In the genomic region with DNA sequence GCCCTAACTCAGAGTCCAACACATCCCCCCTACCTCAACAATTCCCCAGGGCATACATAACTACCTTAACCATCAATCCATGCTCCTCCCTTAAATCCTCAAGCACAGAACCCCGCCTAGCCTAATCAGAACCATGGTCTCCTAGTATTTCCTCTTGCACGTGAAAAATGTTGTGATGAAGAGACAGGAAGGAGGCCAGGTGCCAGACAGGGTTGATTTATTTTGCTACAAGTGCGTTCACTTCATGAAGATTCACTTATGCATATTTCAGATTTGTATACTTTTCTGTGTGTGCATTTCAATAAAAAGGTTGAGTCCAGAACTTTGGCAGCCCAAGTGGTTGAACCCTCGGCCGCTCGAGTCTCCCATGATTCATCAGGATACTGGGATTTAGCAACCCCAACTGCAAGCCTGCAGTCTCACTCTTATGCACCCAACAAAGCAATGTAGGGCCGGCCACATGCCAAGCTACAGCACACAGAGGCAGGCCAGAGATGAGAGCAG, we compare ENCODE assay signal across 8 mouse cellular contexts. TPM values are rescaled to one million over a fixed set of nuclear protein-coding genes. Genes with fewer than 3 reads are reported as not detected.
DNase-seq lines count a peak whose midpoint lies in the region; ATAC-seq and TF ChIP-seq lines count a peak whose summit lies in the region.

No protein-coding gene starts in this region.

- 88% methylated on average over 7 of the region's 7 CpGs for WGBS in hindbrain, embryonic 12.5 days
- WGBS in limb, embryonic 15.5 days: 72% methylated on average over 7 of the region's 7 CpGs

- no peak overlapping the region; the same call in 1 of the 2 replicates for H3K9ac ChIP-seq in hindbrain, embryonic 12.5 days
- peak overlapping the region; percentile 93; the same call in 1 of the 2 replicates for H3K9ac ChIP-seq in limb, embryonic 15.5 days

- peaks cover 17% of the 10 kb centered on the region for H3K36me3 ChIP-seq in E14TG2a.4 (ENCODE audit: insufficient read depth, low read length)
- H3K36me3 ChIP-seq in hindbrain, embryonic 12.5 days: no peaks in the 10 kb centered on the region
- H3K36me3 ChIP-seq in limb, embryonic 15.5 days: no peaks in the 10 kb centered on the region

- DNase-seq in cerebellum, postnatal 10 days: peak; percentile 21 to 26
- no peak for DNase-seq in cerebellum, adult 11 months
- no peak for DNase-seq in thymus, adult 18-20 months
- DNase-seq in urinary bladder, adult 2 months (ENCODE audit: low spot score): no peak
- DNase-seq in frontal cortex, adult 2 months (ENCODE audit: extremely low spot score in 1 of 2, low spot score in 1 of 2): no peak

- no peaks in the 10 kb centered on the region for H3K27me3 ChIP-seq in E14TG2a.4 (ENCODE audit: insufficient read depth, low read length)
- H3K27me3 ChIP-seq in hindbrain, embryonic 12.5 days: no peaks in the 10 kb centered on the region
- H3K27me3 ChIP-seq in limb, embryonic 15.5 days: no peaks in the 10 kb centered on the region

- H3K4me3 ChIP-seq in E14TG2a.4 (replicated peaks; ENCODE audit: low read length): 0 out of 2 replicates have a peak overlapping the region, but pooled peaks have one; percentile 96
- peak overlapping the region; percentile 89 for H3K4me3 ChIP-seq in hindbrain, embryonic 12.5 days
- H3K4me3 ChIP-seq in limb, embryonic 15.5 days: peak overlapping the region; percentile 94

- H3K4me2 ChIP-seq in hindbrain, embryonic 12.5 days (replicated peaks): no peak overlapping the region
- H3K4me2 ChIP-seq in limb, embryonic 15.5 days: peak overlapping the region; percentile 86

- no peak overlapping the region for H3K27ac ChIP-seq in hindbrain, embryonic 12.5 days
- H3K27ac ChIP-seq in limb, embryonic 15.5 days: peak overlapping the region; percentile 91; the same call in 1 of the 2 replicates

- H3K4me1 ChIP-seq in E14TG2a.4 (replicated peaks; ENCODE audit: low read depth, low read length): peaks cover 66% of the 10 kb centered on the region
- peaks cover 17% of the 10 kb centered on the region for H3K4me1 ChIP-seq in hindbrain, embryonic 12.5 days
- H3K4me1 ChIP-seq in limb, embryonic 15.5 days: peaks cover 20% of the 10 kb centered on the region; the same call in 1 of the 2 replicates

- ATAC-seq in hindbrain, embryonic 12.5 days (ENCODE audit: low FRiP score): no peak
- ATAC-seq in limb, embryonic 15.5 days (ENCODE audit: insufficient number of reproducible peaks, low FRiP score, low TSS enrichment, low read depth): no peak

- no peak for TF ChIP-seq CTCF in E14TG2a.4 (conservative IDR thresholded peaks at IDR 0.05; ENCODE audit: low read length)

- H3K9me3 ChIP-seq in E14TG2a.4 (ENCODE audit: low read length): no peaks in the 10 kb centered on the region
- no peaks in the 10 kb centered on the region for H3K9me3 ChIP-seq in hindbrain, embryonic 12.5 days (replicated peaks)
- no peaks in the 10 kb centered on the region for H3K9me3 ChIP-seq in limb, embryonic 15.5 days

RNA-seq across cellular contexts. Expression of a gene that starts 0.4 kb away (rescaled TPM):
- 42.4 and 44.3 TPM in 2 replicates for polyA plus RNA-seq in hindbrain, embryonic 12.5 days (2016; fragmentation: Nextera tagmentation; extraction: Ambion mirVana)
- polyA plus RNA-seq in limb, embryonic 15.5 days (2015; fragmentation: Nextera tagmentation; extraction: Ambion mirVana): 29.4 and 30.4 TPM in 2 replicates
- 46.0 and 48.3 TPM in 2 replicates for polyA plus RNA-seq in urinary bladder, adult 2 months (2012; rRNA removed)
- polyA plus RNA-seq in frontal cortex, adult 2 months (2012; rRNA removed): 90.5 and 98.3 TPM in 2 replicates

Comparison
In these comparisons a context has a peak if more than half of its experiments do, and no peak if none do; other contexts are left out.
1. DNase-seq: peak in cerebellum, postnatal 10 days (2 of 2); none in cerebellum, adult 11 months (single experiment), thymus, adult 18-20 months (0 of 2), urinary bladder, adult 2 months (single experiment) and frontal cortex, adult 2 months (0 of 2).
2. Peak in every context shown above with its lines, with median percentiles within 50 percentile points of each other: H3K4me3 ChIP-seq.